Mouse (Mus musculus) effector memory CD4-positive, alpha-beta T cell, adult 5 months (primary cell): ENCODE data around the gene Ccnb2. TPM values are rescaled to one million over a fixed set of nuclear protein-coding genes. Genes with fewer than 3 reads are reported as not detected.

Experiments used
- polyA plus RNA-seq: library from polyadenylated mRNA; unstranded; fragments of 100-300 nt; shearing (Covaris generic); gene quantifications from one replicate; pipeline ENCODE4 v1.2.1, GENCODE M21; 2017

Gene Ccnb2
- 0.65 TPM for polyA plus RNA-seq

DNA sequence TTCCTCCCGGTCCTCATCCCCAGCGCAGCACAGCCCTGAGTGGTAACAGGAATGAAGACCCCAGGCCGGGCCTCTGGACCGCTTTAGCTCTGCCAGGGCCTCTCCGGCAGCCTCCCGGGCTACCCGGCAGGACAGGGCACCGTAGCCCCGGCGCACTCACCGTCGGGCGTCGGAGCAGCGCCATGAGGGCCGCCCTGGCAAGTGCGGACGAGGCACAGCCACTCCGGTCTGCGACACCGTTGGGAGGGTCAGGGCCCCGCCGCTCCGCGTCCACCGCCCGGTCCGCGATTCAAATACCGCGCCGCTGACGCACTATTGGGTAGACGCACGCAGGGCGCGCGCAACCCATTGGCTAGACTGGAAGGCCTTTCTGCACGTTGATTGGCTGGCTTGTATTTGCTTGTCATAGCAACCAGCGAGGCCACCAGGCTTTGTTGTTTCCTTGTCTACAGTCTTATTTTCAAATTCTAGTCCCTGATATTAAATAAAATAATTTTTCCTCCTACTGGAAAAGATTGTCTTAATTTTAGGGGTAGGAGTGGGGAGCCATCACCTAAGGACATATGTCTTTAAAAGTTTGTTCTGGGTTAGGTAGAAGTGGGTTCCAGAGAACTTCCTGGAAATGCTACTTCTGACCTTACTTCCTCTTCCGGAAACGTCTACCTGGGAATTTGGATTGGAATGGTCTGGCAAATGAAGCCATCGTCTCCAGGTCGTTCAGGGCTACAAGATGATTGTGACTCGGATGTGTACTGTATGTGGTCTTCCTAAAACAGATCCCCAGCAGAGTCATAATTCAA is at the start of gene Ccnb2:
Gene Ccnb2, minus strand, starts transcription at position 291 of the 800 bp plus-strand sequence.

Other genes starting within 250 kb of the Ccnb2 start
- gene Myo1e, start 214.2 kb downstream of the Ccnb2 start, polyA plus RNA-seq, result 2.2 TPM
- gene Rnf111, start 82.2 kb upstream of the Ccnb2 start, polyA plus RNA-seq, result 48.4 TPM
- gene Sltm, start 121.2 kb upstream of the Ccnb2 start, polyA plus RNA-seq, result 125 TPM
- gene Gm10642, start 234.7 kb upstream of the Ccnb2 start, polyA plus RNA-seq, result 1.3 TPM
- gene Mindy2, start 235.6 kb upstream of the Ccnb2 start, polyA plus RNA-seq, result 60.3 TPM